Mouse (Mus musculus) adrenal gland, postnatal 4 days (tissue): ENCODE data around the gene Kirrel2. TPM values are rescaled to one million over a fixed set of nuclear protein-coding genes. Genes with fewer than 3 reads are reported as not detected.
"Not testable (repeated sequence)": the region's sequence is repeated elsewhere in the genome, so short reads cannot be mapped to it uniquely, and the experiment has no call there.

Source experiments
- DNase-seq, 2 experiments: peaks; one replicate each; pipeline ENCODE4 v3.0.0; 2021 to 2022; ENCODE audit warnings: low spot score in 2 of 2, mixed read lengths in 2 of 2
- long read RNA-seq, 2 experiments: library from polyadenylated mRNA; stranded (forward); transcript quantifications; one replicate each; pipeline ENCODE4 v2.0.0; 2021
- total RNA-seq, 2 experiments: library from RNA; stranded (reverse); gene quantifications; 2 replicates each; pipeline ENCODE4 v1.2.3; 2021

Kirrel2 gene
- 1 to 10 TPM in 1 of 2 experiments, under 1 TPM in 1; 0.14 to 1.3 TPM for total RNA-seq
- long read RNA-seq, experiment 1: 0 reads
- long read RNA-seq, experiment 2: 0 reads

DNA sequence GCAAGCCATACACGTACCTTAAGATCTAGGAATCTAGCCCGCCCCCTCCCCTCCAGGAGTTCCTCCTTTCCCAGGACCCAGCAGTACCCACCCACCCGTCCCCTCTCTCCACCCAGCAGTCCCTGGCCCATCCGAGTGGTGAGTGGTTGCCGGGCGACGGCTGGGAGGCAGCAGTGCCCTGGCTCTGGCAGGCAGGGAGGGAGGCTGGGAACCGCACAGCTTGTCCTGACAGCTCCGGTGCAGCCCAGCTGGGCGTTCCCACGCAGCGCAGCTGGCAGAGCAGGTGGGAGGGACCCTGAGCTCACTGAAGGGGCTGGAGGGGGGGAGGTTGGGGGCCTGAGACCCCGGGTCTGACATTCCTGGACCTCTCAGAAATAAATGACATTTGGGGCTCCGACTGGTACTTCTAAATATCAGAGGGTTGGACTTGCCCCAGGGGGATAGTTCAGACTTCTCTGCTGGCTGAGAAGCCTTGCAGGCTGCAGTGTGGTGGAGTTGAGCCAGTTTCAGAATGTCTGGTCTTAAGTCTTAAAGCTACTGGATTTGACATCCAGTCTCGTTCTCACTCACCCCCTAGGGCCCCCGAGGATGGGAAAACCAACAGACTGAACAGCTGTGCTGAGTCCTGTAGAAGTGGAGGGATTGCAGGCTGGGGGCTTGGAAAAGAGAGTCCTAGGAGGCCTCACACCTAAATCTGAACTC lies at the start of gene Kirrel2, which contains the start of gene Nphs1:
Kirrel2 (minus strand) TSS at position 62 of the 702 bp plus-strand sequence.
Nphs1 (plus strand) TSS at position 687 of the 702 bp plus-strand sequence.
- DNase-seq: no peak

GRCm38 (mm10) chr7:30501159-30501558 lies 43.7 kb upstream of the Kirrel2 start:
- not testable (repeated sequence) for DNase-seq

GRCm38 (mm10) chr7:30495506-30496042 lies 38.1 kb upstream of the Kirrel2 start:
- not testable (repeated sequence) for DNase-seq

DNA sequence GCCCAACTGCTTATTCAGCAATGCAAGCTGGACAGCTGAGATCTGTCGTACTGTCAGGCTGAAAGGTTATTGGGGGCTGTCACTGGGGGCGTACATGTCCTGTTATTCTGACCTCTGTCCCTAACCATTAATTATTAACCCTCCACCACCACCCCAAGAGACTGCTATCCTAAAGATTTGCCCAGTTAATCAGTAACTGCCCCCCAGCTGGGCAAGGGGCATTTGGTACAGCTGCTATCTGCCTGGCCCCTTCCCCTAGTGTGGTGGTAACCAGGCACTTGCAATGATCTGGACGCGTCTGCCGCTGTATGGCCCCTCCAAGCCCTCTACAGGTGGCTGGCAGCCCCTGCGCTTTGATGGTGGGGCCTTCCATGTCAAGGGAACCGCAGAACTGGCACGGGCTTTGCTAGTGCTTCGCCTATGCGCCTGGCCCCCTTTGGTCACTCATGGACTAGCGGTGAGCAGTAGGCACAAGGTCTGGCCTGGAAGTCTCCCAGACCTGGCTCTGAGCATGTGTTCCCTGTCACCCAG lies 36.0 kb upstream of the Kirrel2 start, which contains the start of gene Prodh2:
Prodh2 (plus strand) TSS at position 222 of the 531 bp plus-strand sequence.
- DNase-seq: no peak

DNA sequence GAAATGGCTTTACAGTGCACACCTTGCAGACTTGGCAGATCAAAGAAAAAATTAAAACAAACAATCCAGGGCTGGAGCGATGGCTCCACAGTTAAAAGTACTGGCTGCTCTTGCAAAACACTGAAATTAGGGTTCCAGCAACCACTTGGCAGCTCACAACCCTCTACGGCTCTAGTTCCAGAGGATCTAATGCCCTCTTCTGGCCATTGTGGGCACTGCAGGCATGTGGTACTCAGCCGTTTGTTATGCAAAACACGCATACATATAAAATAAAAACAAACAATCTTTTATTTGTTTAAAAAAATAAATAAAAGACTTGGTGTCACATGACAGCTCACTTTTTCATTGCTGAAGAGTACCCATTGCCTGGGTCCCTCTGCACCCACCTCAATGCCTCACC lies 35.3 kb upstream of the Kirrel2 start:
- peak; percentile 47 to 57 for DNase-seq

GRCm38 (mm10) chr7:30490957-30491307 lies 33.4 kb upstream of the Kirrel2 start:
- DNase-seq: no peak

DNA sequence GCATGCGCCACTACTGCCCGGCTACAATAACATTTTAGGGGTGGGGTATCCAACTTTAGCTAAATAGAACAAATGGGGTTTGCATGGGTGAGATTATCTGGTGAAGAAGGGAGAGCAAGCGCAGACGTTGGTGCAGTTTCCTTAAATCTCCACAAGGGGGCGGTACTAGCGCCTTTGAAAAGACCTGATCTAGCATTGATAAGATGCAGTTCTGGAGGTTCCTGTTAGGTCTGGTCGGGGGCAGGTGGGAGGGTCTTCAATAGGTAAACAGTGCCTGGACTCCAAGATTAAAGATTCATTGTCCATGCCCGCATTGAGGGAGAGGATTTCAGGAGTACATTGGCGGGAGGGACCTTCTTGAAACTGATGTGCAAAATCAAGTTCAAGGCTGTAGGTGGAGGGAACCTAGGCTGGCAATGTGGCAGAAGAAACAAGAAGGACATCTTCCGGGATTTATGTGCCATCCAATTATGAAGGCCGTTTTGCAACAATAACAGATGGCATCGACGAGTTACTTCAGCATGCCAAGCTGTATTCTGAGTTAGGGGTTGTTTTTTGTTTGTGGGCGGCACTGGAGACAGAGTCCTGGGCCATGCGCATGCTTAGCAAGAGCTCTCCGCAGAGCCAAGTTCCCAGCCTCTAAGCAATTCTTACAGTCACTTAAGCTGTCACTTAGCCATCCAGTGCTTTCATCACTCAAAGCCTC lies 32.9 kb upstream of the Kirrel2 start:
- DNase-seq: no peak

DNA sequence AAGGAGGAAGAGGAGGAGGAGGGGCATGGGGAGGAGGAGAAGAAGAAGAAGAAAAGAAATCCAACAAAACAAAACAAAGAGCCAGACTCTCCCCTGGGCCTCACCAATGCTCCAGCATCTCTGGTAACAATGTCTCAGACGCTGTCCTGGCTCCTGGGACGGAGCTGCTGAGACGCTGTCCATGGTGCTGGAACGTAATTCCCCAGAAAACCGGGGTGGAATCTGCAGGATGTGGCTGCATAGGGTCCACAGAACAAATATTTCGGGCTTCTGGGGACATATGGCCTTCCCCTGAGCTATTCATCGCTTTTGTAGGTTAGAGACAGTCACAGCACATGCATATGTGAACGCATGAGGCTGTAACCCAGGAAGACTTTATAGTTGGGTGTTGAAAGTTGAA lies 26.8 kb upstream of the Kirrel2 start:
- DNase-seq: no peak

GRCm38 (mm10) chr7:30477415-30478381 lies 20.2 kb upstream of the Kirrel2 start:
- DNase-seq: no peak

DNA sequence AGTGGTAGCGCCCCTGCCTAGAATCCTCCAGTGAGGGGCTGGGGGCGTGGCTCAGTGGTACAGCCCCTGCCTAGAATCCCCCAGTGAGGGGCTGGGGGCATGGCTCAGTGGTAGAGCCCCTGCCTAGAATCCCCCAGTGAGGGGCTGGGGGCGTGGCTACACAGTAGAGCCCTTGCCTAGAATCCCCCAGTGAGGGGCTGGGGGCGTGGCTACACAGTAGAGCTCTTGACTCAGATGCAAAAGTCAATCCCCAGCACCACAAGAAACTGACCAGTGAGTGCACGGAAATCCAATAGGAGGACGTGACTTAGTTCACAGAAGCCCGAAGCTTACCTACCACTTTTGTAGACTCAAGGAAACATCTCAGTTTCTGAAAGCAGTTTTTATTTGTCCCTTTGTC lies 18.6 kb upstream of the Kirrel2 start:
- DNase-seq: not testable (repeated sequence)

GRCm38 (mm10) chr7:30474999-30475398 lies 17.5 kb upstream of the Kirrel2 start:
- DNase-seq: no peak

DNA sequence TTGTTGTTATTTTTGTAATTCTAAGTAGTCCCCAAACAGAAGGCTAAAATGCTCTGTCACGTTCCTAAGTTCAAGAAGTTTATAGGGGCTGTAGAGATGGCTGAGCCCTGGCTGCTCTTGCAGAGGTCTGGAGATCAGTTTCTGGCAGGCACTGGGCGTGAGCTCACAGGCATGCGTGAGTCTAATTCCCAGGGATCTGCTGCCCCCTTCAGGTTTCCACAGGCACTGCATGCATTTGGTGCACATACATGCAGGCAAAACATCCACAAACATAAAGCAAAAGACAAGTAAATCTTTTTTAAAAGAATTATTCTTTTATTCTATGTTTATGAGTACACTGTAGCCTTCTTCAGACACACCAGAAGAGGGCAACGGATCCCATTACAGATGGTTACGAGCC lies 14.9 kb upstream of the Kirrel2 start:
- DNase-seq: no peak

GRCm38 (mm10) chr7:30464816-30465300 lies 7.4 kb upstream of the Kirrel2 start:
- no peak for DNase-seq

DNA sequence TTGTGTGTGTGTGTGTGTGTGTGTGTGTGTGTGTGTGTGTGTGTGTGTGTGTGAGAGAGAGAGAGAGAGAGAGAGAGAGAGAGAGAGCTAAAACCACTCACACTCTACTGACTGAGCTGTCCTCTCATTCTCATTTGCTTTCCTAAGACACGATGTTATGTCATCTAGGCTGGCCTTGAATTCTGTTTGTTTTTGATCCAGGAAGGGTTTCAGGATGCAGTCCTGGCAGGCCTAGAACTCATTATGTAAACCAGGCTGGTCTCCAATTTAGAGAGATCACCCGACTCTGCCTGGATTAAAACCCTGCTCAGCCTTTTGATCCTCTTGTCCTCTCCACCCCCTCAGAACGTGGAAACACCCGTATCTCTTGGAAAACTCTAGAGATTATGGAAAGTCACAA lies 6.5 kb upstream of the Kirrel2 start:
- no peak for DNase-seq

DNA sequence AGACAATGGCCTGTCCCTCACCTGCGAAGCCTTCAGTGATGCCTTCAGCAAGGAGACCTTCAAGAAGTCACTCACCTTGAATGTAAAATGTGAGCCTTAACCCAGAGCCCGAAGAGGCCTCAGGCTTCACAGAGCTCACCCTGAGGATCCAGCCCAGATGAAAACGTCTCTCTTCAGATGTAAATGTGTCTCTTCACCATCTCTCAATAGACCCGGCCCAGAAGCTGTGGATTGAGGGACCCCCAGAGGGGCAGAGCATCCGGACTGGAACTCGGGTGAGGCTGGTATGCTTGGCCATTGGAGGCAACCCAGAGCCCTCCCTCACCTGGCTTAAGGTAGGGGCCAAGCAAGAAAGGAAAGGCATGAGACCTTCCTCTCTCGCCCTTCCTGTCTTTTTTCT lies 6.1 kb upstream of the Kirrel2 start:
- no peak for DNase-seq

DNA sequence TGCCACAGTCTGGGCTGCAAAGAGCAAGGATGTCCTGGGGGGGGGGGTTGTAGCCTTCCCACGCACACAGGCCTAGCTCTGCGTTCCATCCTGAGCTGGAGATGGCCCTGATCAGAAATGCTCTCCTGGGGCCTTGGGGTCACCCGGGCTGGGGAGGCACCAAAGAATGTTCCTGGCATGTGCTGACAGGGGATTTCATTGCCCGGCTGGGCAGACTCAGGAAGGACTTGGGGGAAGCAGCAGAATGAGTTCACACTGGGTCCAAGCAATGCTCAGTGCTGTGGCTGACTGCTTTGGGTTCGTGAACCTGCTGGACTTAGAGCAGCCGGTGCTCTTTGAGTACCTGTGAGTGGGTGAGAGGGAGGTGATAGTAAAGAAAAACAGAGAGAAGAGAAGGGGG lies 2.0 kb upstream of the Kirrel2 start:
- DNase-seq: no peak

DNA sequence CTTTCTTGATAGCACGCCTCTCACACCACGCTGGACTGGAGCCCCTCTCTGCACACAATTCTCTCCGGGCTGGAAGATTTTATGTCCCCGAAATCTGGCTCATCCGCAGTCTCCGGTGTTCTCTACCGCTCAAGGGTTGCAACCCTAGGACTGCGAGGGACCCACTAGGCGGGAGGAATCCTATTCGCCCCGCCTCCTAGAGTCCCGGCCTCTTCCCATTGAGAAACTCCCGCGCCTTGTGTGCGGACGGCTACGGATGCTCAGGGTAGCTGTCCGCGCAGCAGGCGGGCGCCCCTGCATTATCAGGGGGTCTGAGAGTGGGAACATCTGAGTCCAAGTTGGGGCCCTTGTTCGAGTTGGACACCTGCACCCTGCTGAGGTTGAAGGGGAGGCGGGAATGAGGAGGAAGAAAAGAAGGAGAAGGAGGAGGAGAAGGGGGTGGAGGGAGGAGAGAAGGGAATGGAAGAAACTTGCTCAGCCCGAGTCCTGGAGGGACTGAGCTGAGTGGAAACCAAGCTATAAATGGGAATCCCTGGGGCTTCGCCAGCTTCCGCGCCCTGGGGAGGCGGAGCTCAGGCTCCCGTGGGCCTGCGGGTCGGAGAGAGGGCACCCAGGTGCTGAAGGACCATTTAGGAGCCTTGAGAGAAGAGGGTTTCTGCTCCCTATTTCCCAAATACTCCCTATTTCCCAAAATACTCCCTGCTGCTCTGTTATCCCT lies 420 bp downstream of the Kirrel2 start:
- no peak for DNase-seq

- DNase-seq: no peak
Observed at GRCm38 (mm10) chr7:30456487-30456886, 1.0 kb downstream of the Kirrel2 start.

GRCm38 (mm10) chr7:30454259-30454658 lies 3.2 kb downstream of the Kirrel2 start:
- no peak for DNase-seq

GRCm38 (mm10) chr7:30453766-30454165 lies 3.7 kb downstream of the Kirrel2 start:
- no peak for DNase-seq
